Mouse (Mus musculus) E14TG2a.4 (cell line): ENCODE measurements around the gene Ddx28.

Experiments
- CTCF ChIP-seq: conservative IDR thresholded peaks from 2 replicates; pipeline ENCODE4 v1.5.1; 2014; ENCODE audit warnings: low read length
- NANOG ChIP-seq: IDR thresholded peaks from 2 replicates; pipeline ENCODE4 v1.6.1; 2014; ENCODE audit warnings: borderline replicate concordance, low read length, mixed read lengths
- POU5F1 ChIP-seq: IDR thresholded peaks from 2 replicates; pipeline ENCODE4 v1.6.1; 2014; ENCODE audit warnings: low read length, borderline replicate concordance

DNA sequence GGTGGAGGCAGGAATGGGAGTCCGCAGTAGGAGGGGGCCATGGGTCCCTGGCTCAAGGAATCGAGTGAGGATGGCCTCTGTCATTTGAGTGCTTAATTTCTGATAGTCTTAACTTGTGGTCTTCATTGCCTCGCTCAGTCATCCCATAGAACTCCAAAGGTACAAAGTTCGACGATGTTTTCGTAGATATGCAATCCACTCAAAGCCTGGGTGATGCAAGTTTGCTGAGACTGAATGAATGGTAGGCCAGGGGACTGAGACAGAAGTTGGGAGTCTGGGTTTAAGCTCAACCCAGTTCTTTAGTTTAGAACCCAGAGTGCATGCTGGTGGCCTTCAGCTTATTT, at the start of gene Ddx28:
- no peak for TF ChIP-seq CTCF
- TF ChIP-seq POU5F1 = no peak
- TF ChIP-seq NANOG = no peak
